Mouse (Mus musculus) hindbrain, postnatal 0 days (tissue): ENCODE data around the gene Sae1. TPM values are rescaled to one million over a fixed set of nuclear protein-coding genes. Genes with fewer than 3 reads are reported as not detected.

Experiments
- ATAC-seq: fragments of 200-750 bp; cut with Nextera tagmentation; 2 replicates; pipeline ENCODE4 v1.8.0; 2017; ENCODE audit warnings: mild to moderate bottlenecking, moderate TSS enrichment, moderate library complexity
- DNase-seq: peaks from one replicate; pipeline ENCODE4 v3.0.0-alpha.2; 2015; ENCODE audit warnings: low spot score
- H3K27ac ChIP-seq: fragments of 300-500 bp; sonication (generic); 2 replicates; pipeline ENCODE4 v1.5.1; 2014; ENCODE audit warnings: mild to moderate bottlenecking
- H3K27me3 ChIP-seq: fragments of 300-500 bp; sonication (generic); 2 replicates; pipeline ENCODE4 v1.6.1; 2014; ENCODE audit warnings: low read length, mixed read lengths; ENCODE audit not compliant: insufficient read depth
- H3K36me3 ChIP-seq: fragments of 300-500 bp; sonication (generic); 2 replicates; pipeline ENCODE4 v1.6.1; 2014; ENCODE audit warnings: low read length, mixed read lengths; ENCODE audit not compliant: insufficient read depth
- H3K4me1 ChIP-seq: fragments of 300-500 bp; sonication (generic); 2 replicates; pipeline ENCODE4 v1.6.1; 2014; ENCODE audit warnings: antibody characterized with exemption, low read length, mixed read lengths; ENCODE audit not compliant: insufficient read depth
- H3K4me2 ChIP-seq: fragments of 300-500 bp; sonication (generic); 2 replicates; pipeline ENCODE4 v1.6.1; 2014; ENCODE audit warnings: low read depth, mild to moderate bottlenecking, low read length, moderate library complexity, mixed read lengths
- H3K4me3 ChIP-seq: fragments of 300-500 bp; sonication (generic); 2 replicates; pipeline ENCODE4 v1.5.1; 2014; ENCODE audit warnings: low read length
- H3K9ac ChIP-seq: fragments of 300-500 bp; sonication (generic); replicated peaks from 2 replicates; pipeline ENCODE4 v1.6.1; 2014; ENCODE audit warnings: mild to moderate bottlenecking, low read length, moderate library complexity, mixed read lengths
- H3K9me3 ChIP-seq: fragments of 300-500 bp; sonication (generic); 2 replicates; pipeline ENCODE4 v1.6.1; 2016; ENCODE audit warnings: low read length, mixed read lengths
- CTCF ChIP-seq: IDR thresholded peaks from 2 replicates; pipeline ENCODE4 v1.5.1; 2016; ENCODE audit warnings: antibody characterized with exemption, control low read depth, low read depth
- WGBS: fragments of 180-500 bp; shearing (Covaris S2); extraction: QIAGEN DNeasy Blood & Tissue Kit; methylation state at CpG from one replicate; pipeline ENCODE4 v1.1.7; 2014; 5-methylcytosine and 5-hydroxymethylcytosine counted together
- polyA plus RNA-seq: library from polyadenylated mRNA; unstranded; fragments of >200 nt; fragmentation: Nextera tagmentation; extraction: Ambion mirVana; gene quantifications from 2 replicates; pipeline ENCODE4 v1.2.1, GENCODE M21; 2015
- total RNA-seq: library from RNA; depleted of rRNA; stranded (reverse); fragments of >200 nt; gene quantifications from 2 replicates; pipeline ENCODE4 v1.2.3, GENCODE M21; 2014

Sae1 gene
- total and polyA plus RNA-seq, 2 experiments from 2014 or later = 88.6 to 215 TPM

DNA sequence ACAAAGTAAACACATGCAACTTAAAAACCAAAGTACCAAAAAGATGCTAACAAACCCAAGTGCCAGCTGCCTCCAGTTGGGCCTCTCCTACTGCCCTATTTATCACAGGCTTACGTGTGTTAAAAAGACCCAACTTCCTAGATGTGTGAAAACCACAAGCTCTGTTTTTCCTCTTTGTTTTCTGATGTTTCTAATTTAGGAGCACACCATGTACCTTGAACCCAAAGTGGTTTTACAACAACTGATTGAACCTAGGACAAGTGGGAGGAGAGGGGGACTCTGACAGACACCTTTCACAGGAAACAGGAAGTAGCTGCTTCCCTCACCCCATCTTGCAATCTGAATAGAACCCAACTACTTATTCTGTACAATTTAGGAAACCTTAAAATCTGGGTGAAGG, 23.3 kb downstream of the Sae1 start:
- DNase-seq (no peak), ATAC-seq (no peak)
- Histone ChIP-seq H3K9me3 (no peaks in the 10 kb centered on the region), H3K27ac (no peak overlapping the region), H3K36me3 (peaks cover 37% of the 10 kb centered on the region; the same call in 1 of the 2 replicates), H3K4me2 (no peak overlapping the region), H3K27me3 (no peaks in the 10 kb centered on the region), H3K9ac (no peak overlapping the region), H3K4me1 (no peaks in the 10 kb centered on the region), H3K4me3 (no peak overlapping the region)
- 88% methylated on average over 1 of the region's 1 CpGs for WGBS
- no peak for TF ChIP-seq CTCF

GRCm38 (mm10) chr7:16357602-16358001, 30.0 kb downstream of the Sae1 start:
- 89% methylated on average over 3 of the region's 3 CpGs for WGBS
- H3K9me3 ChIP-seq = no peaks in the 10 kb centered on the region
- no peak overlapping the region for H3K4me3 ChIP-seq
- H3K27ac ChIP-seq = no peak overlapping the region
- H3K27me3 ChIP-seq = no peaks in the 10 kb centered on the region
- H3K9ac ChIP-seq = no peak overlapping the region
- TF ChIP-seq CTCF = no peak
- peaks cover 23% of the 10 kb centered on the region; the same call in 1 of the 2 replicates for H3K36me3 ChIP-seq
- no peak overlapping the region for H3K4me2 ChIP-seq
- no peak for DNase-seq
- no peaks in the 10 kb centered on the region for H3K4me1 ChIP-seq
- no peak for ATAC-seq

DNA sequence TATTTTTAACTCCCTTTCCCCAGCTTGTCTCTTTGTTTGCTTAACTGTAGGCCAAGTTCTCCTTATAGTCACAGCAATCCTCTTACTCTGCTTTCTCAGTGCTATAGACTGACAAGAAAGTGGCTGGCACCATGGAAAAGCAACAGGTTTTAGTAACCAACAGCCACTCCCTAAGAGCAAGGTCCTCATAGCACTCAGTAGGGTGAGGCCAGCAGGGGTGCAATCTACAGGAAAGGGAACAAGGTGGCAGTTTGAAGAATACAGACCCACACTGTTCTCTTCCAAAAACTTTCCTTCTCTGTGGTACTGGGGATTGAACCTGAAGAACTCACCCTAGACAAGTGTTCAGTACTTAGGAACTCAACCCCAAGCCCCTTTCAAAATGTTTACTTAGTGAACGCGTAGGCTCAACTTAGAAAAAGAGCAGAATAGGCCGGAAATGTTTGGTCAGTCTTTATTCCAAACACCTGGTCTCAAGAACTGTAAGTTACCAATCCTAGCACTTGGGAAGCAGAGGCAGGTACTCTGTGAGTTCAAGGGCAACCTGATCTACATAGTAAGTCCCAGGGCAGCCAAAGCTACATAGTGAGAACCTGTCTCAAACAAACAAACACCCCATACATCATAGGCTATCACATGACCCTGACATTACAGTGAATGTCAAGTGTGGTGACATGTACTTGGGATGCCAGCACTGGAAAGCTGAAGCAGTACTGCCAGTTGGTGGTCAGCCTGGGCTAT, 31.6 kb downstream of the Sae1 start:
- TF ChIP-seq CTCF = no peak
- Histone ChIP-seq H3K9me3 (no peaks in the 10 kb centered on the region), H3K4me1 (no peaks in the 10 kb centered on the region), H3K9ac (no peak overlapping the region), H3K27me3 (no peaks in the 10 kb centered on the region), H3K4me2 (no peak overlapping the region), H3K4me3 (no peak overlapping the region), H3K27ac (no peak overlapping the region), H3K36me3 (peaks cover 23% of the 10 kb centered on the region; the same call in 1 of the 2 replicates)
- DNase-seq = no peak
- ATAC-seq = no peak
- WGBS = 98% methylated on average over 3 of the region's 3 CpGs

GRCm38 (mm10) chr7:16349999-16350398, 37.6 kb downstream of the Sae1 start:
- no peak overlapping the region for H3K4me2 ChIP-seq
- ATAC-seq (no peak), DNase-seq (no peak)
- H3K27me3 ChIP-seq = no peaks in the 10 kb centered on the region
- H3K9ac ChIP-seq = no peak overlapping the region
- H3K4me1 ChIP-seq = no peaks in the 10 kb centered on the region
- H3K27ac ChIP-seq = no peak overlapping the region
- 82% methylated on average over 5 of the region's 5 CpGs for WGBS
- H3K4me3 ChIP-seq = no peak overlapping the region
- TF ChIP-seq CTCF = no peak
- no peaks in the 10 kb centered on the region for H3K9me3 ChIP-seq
- peaks cover 11% of the 10 kb centered on the region; the same call in 1 of the 2 replicates for H3K36me3 ChIP-seq

DNA sequence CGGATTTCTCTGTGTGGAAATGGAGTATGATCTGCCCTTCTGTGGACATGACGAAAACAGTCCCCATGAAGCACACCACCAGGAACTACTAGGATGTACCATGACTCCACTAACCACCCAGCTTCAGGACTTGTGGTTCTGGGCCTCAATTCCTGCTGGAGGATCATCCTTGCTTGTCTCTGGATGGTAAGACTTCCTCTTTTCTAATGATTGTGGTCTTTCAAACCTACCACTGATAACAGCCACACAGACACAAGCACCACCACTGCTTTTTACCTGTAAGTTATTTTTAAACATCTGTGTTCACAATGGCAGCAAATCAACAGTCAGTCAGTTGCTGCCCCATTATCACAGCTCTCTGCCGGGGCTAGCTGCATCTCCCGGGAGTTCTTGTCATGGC, 42.3 kb downstream of the Sae1 start:
- Histone ChIP-seq H3K4me2 (no peak overlapping the region), H3K27me3 (no peaks in the 10 kb centered on the region), H3K9ac (no peak overlapping the region), H3K4me1 (no peaks in the 10 kb centered on the region), H3K27ac (no peak overlapping the region), H3K9me3 (no peaks in the 10 kb centered on the region), H3K36me3 (peaks cover 5% of the 10 kb centered on the region; the same call in 1 of the 2 replicates), H3K4me3 (no peak overlapping the region)
- no peak for ATAC-seq
- no peak for TF ChIP-seq CTCF
- 71% methylated on average over 4 of the region's 4 CpGs for WGBS
- DNase-seq = no peak

DNA sequence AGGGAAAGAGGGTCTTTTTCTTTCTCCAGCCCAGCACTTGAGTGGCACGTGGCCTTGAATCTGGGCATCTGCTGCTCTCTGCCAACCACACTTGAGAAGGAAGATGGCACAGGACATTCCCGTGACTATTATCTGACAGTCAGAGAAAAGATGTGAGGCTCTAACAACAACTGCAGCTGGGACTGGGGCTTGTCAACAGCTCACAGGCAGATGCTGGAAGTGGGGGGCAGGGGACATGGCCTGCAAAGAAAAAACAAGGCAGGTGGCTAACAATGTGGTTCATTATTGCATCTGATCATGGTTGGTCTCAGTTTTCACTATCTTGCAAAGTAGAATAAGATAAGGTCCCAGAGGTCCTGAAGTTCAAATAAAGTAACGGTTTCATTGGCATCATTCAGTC, 43.0 kb downstream of the Sae1 start:
- Histone ChIP-seq H3K9ac (no peak overlapping the region), H3K4me1 (no peaks in the 10 kb centered on the region), H3K9me3 (no peaks in the 10 kb centered on the region), H3K27ac (no peak overlapping the region), H3K4me3 (no peak overlapping the region), H3K4me2 (no peak overlapping the region), H3K36me3 (peaks cover 1% of the 10 kb centered on the region; the same call in 1 of the 2 replicates), H3K27me3 (no peaks in the 10 kb centered on the region)
- no peak for TF ChIP-seq CTCF
- ATAC-seq (no peak), DNase-seq (peak; percentile 7)
- WGBS = 63% methylated on average over 3 of the region's 3 CpGs

GRCm38 (mm10) chr7:16337733-16338132, 49.9 kb downstream of the Sae1 start:
- H3K4me3 ChIP-seq = no peak overlapping the region
- H3K27ac ChIP-seq = no peak overlapping the region

More at GRCm38 (mm10) chr7:16337733-16338132, 49.9 kb downstream of the Sae1 start:
- peak; percentile 55 for DNase-seq
- no peak for ATAC-seq
- no peaks in the 10 kb centered on the region for H3K27me3 ChIP-seq
- 72% methylated on average over 2 of the region's 2 CpGs for WGBS
- H3K9ac ChIP-seq = no peak overlapping the region
- no peak overlapping the region for H3K4me2 ChIP-seq
- peaks cover 16% of the 10 kb centered on the region for H3K36me3 ChIP-seq
- no peaks in the 10 kb centered on the region for H3K9me3 ChIP-seq
- peak; percentile 53 for TF ChIP-seq CTCF
- no peaks in the 10 kb centered on the region for H3K4me1 ChIP-seq
